Mouse (Mus musculus) heart, postnatal 14 days (tissue): ENCODE measurements around the gene Zfp697. TPM values are rescaled to one million over a fixed set of nuclear protein-coding genes. Genes with fewer than 3 reads are reported as not detected.
"Not testable (repeated sequence)": the region's sequence is repeated elsewhere in the genome, so short reads cannot be mapped to it uniquely, and the experiment has no call there.

Source experiments
- DNase-seq, 2 experiments: peaks; one replicate each; pipeline ENCODE4 v3.0.0; 2021 to 2022
- intact Hi-C: fragments of 180-260 bp; cut with DNase I; formaldehyde crosslinking; loops from one replicate; pipeline ENCODE4 v1.15.1; 2025
- total RNA-seq, 2 experiments: library from RNA; stranded (reverse); gene quantifications; 2 replicates each; pipeline ENCODE4 v1.2.3; 2021

Zfp697 gene
- total RNA-seq, 2 experiments from 2014 or later = 6.1 to 7.3 TPM

GRCm38 (mm10) chr3:98471057-98471456 lies 88.8 kb downstream of the Zfp697 start:
- DNase-seq, intact Hi-C loops: not testable (repeated sequence)

GRCm38 (mm10) chr3:98471499-98471898 lies 89.2 kb downstream of the Zfp697 start:
- intact Hi-C loops = not testable (repeated sequence)

GRCm38 (mm10) chr3:98494184-98494583 lies 111.9 kb downstream of the Zfp697 start:
- intact Hi-C loops = not testable (repeated sequence)

More at GRCm38 (mm10) chr3:98471499-98471898, 89.2 kb downstream of the Zfp697 start:
- DNase-seq = not testable (repeated sequence)

GRCm38 (mm10) chr3:98495055-98495454 lies 112.8 kb downstream of the Zfp697 start:
- intact Hi-C loops, DNase-seq: not testable (repeated sequence)

More at GRCm38 (mm10) chr3:98494184-98494583, 111.9 kb downstream of the Zfp697 start:
- DNase-seq = not testable (repeated sequence)

- intact Hi-C loops, DNase-seq: not testable (repeated sequence)
These were observed 114.5 kb downstream of the Zfp697 start for GRCm38 (mm10) chr3:98496762-98497161.

- DNase-seq, intact Hi-C loops: not testable (repeated sequence)
These were observed 115.1 kb downstream of the Zfp697 start for GRCm38 (mm10) chr3:98497401-98497800.

- DNase-seq, intact Hi-C loops: not testable (repeated sequence)
These were observed 125.0 kb downstream of the Zfp697 start for GRCm38 (mm10) chr3:98507229-98507628.

- intact Hi-C loops, DNase-seq: not testable (repeated sequence)
These were observed 128.2 kb downstream of the Zfp697 start, which contains the start of gene Hsd3b4 for GRCm38 (mm10) chr3:98510414-98510813. TSS of gene Hsd3b4 (minus strand) at chr3:98510514.

- intact Hi-C loops, DNase-seq: not testable (repeated sequence)
These were observed 140.5 kb downstream of the Zfp697 start for GRCm38 (mm10) chr3:98522779-98523178.

GRCm38 (mm10) chr3:98524552-98524951 lies 142.3 kb downstream of the Zfp697 start:
- intact Hi-C loops, DNase-seq: not testable (repeated sequence)

- intact Hi-C loops, DNase-seq: not testable (repeated sequence)
These were observed 142.7 kb downstream of the Zfp697 start for GRCm38 (mm10) chr3:98524978-98525377.

GRCm38 (mm10) chr3:98547641-98548040 lies 165.4 kb downstream of the Zfp697 start:
- DNase-seq, intact Hi-C loops: not testable (repeated sequence)

- intact Hi-C loops, DNase-seq: not testable (repeated sequence)
These were observed 166.2 kb downstream of the Zfp697 start for GRCm38 (mm10) chr3:98548495-98548894.

GRCm38 (mm10) chr3:98550215-98550614 lies 168.0 kb downstream of the Zfp697 start:
- DNase-seq, intact Hi-C loops: not testable (repeated sequence)

GRCm38 (mm10) chr3:98550832-98551231 lies 168.6 kb downstream of the Zfp697 start:
- intact Hi-C loops, DNase-seq: not testable (repeated sequence)

- DNase-seq, intact Hi-C loops: not testable (repeated sequence)
These were observed 178.4 kb downstream of the Zfp697 start for GRCm38 (mm10) chr3:98560711-98561110.

- intact Hi-C loops, DNase-seq: not testable (repeated sequence)
These were observed 181.6 kb downstream of the Zfp697 start for GRCm38 (mm10) chr3:98563831-98564230.

GRCm38 (mm10) chr3:98564894-98565293 lies 182.6 kb downstream of the Zfp697 start:
- intact Hi-C loops, DNase-seq: not testable (repeated sequence)

GRCm38 (mm10) chr3:98567717-98568116 lies 185.5 kb downstream of the Zfp697 start:
- intact Hi-C loops, DNase-seq: not testable (repeated sequence)

GRCm38 (mm10) chr3:98581024-98581423 lies 198.8 kb downstream of the Zfp697 start:
- intact Hi-C loops = not testable (repeated sequence)
- peak in 1 of 2 experiments; percentile 14 for DNase-seq

- DNase-seq, intact Hi-C loops: not testable (repeated sequence)
These were observed 199.9 kb downstream of the Zfp697 start for GRCm38 (mm10) chr3:98582202-98582601.

- DNase-seq, intact Hi-C loops: not testable (repeated sequence)
These were observed 200.4 kb downstream of the Zfp697 start for GRCm38 (mm10) chr3:98582622-98583021.
